Mouse (Mus musculus) heart, postnatal 36 days (tissue): ENCODE results near the gene Tceal8. TPM values are rescaled to one million over a fixed set of nuclear protein-coding genes. Genes with fewer than 3 reads are reported as not detected.
"Not testable (repeated sequence)": the region's sequence is repeated elsewhere in the genome, so short reads cannot be mapped to it uniquely, and the experiment has no call there.

Experiments used
- DNase-seq, 2 experiments: peaks; one replicate each; pipeline ENCODE4 v3.0.0; 2021 to 2022
- intact Hi-C: fragments of 180-260 bp; cut with DNase I; formaldehyde crosslinking; loops from one replicate; pipeline ENCODE4 v1.15.1; 2025
- microRNA-seq, 2 experiments: library from miRNA; unstranded; fragments of <30 nt; microRNA quantifications; one replicate each; pipeline ENCODE4 v1.2.0; 2021; ENCODE audit warnings: borderline number of aligned reads in 2 of 2
- total RNA-seq, 2 experiments: library from RNA; stranded (reverse); gene quantifications; 2 replicates each; pipeline ENCODE4 v1.2.3; 2021

Tceal8 gene
- total RNA-seq, 2 experiments from 2014 or later = 17.0 to 19.2 TPM

- intact Hi-C loops, DNase-seq: not testable (repeated sequence)
Measured at GRCm38 (mm10) chrX:136138827-136139639, 33.1 kb downstream of the Tceal8 start, which contains the start of gene Bex4. TSS of gene Bex4 (plus strand) at chrX:136138996.

- intact Hi-C loops = no loop called here
- no peak for DNase-seq
Measured at GRCm38 (mm10) chrX:136135559-136135958, 36.6 kb downstream of the Tceal8 start.

- intact Hi-C loops = no loop called here
Measured at GRCm38 (mm10) chrX:136127744-136128064, 44.4 kb downstream of the Tceal8 start.

GRCm38 (mm10) chrX:136127038-136127743, 45.0 kb downstream of the Tceal8 start:
- no peak for DNase-seq
- intact Hi-C loops = no loop called here

More at GRCm38 (mm10) chrX:136127744-136128064, 44.4 kb downstream of the Tceal8 start:
- DNase-seq = peak in 1 of 2 experiments; percentile 44

Small RNA genes within 50 kb of the gene (microRNA-seq; reads per million reads assigned to microRNA genes)
- gene Mir6383 = 0 reads per million in 2 experiments

Other genes starting within 250 kb of the Tceal8 start
- 1 to 10 TPM; 1.4 to 2.2 TPM for gene Arxes2, start 178.5 kb downstream of the Tceal8 start, total RNA-seq
- gene Arxes1, start 139.0 kb downstream of the Tceal8 start, total RNA-seq = under 1 TPM; 0.25 to 0.33 TPM
- gene Bex2, start 104.1 kb downstream of the Tceal8 start, total RNA-seq = not detected
- gene Nxf3, start 87.1 kb downstream of the Tceal8 start, total RNA-seq = under 1 TPM in 1 of 2 experiments, not detected in 1; 0.17 TPM
- gene Bex4, start 33.3 kb downstream of the Tceal8 start, total RNA-seq = 1 to 10 TPM in 1 of 2 experiments, under 1 TPM in 1; 0.49 to 1.2 TPM
- under 1 TPM in 1 of 2 experiments, not detected in 1; 0.58 TPM for gene Tceal5, start 31.5 kb upstream of the Tceal8 start, total RNA-seq
- 1 to 10 TPM in 1 of 2 experiments, not detected in 1; 1.1 TPM for gene Tceal7, start 42.4 kb upstream of the Tceal8 start, total RNA-seq
- gene Bex1, start 43.2 kb upstream of the Tceal8 start, total RNA-seq = 1 to 10 TPM; 2.7 to 3.1 TPM
- 10 to 100 TPM; 26.8 to 32.9 TPM for gene Tceal9, start 72.7 kb upstream of the Tceal8 start, total RNA-seq
- 10 to 100 TPM in 1 of 2 experiments, 1 to 10 TPM in 1; 8.3 to 15.1 TPM for gene Bex3, start 97.9 kb upstream of the Tceal8 start, total RNA-seq